Mouse (Mus musculus) limb, embryonic 15.5 days (tissue): ENCODE results near the gene Kcnk10. TPM values are rescaled to one million over a fixed set of nuclear protein-coding genes. Genes with fewer than 3 reads are reported as not detected.

ENCODE experiments used
- ATAC-seq: fragments of 200-750 bp; cut with Nextera tagmentation; 2 replicates; pipeline ENCODE4 v1.8.0; 2017; ENCODE audit warnings: low read depth, moderate TSS enrichment; ENCODE audit not compliant: insufficient number of reproducible peaks, low FRiP score, low TSS enrichment
- H3K27ac ChIP-seq: fragments of 300-500 bp; sonication (generic); 2 replicates; pipeline ENCODE4 v1.5.1; 2015; ENCODE audit warnings: moderate library complexity, mild to moderate bottlenecking, inconsistent platforms
- H3K27me3 ChIP-seq: fragments of 300-500 bp; sonication (generic); 2 replicates; pipeline ENCODE4 v1.6.1; 2015; ENCODE audit warnings: inconsistent platforms
- H3K36me3 ChIP-seq: fragments of 300-500 bp; sonication (generic); 2 replicates; pipeline ENCODE4 v1.6.1; 2015; ENCODE audit warnings: inconsistent platforms
- H3K4me1 ChIP-seq: fragments of 300-500 bp; sonication (generic); 2 replicates; pipeline ENCODE4 v1.6.1; 2015; ENCODE audit warnings: inconsistent platforms
- H3K4me2 ChIP-seq: fragments of 300-500 bp; sonication (generic); 2 replicates; pipeline ENCODE4 v1.6.1; 2015; ENCODE audit warnings: mild to moderate bottlenecking, inconsistent platforms
- H3K4me3 ChIP-seq: fragments of 300-500 bp; sonication (generic); 2 replicates; pipeline ENCODE4 v1.5.1; 2015; ENCODE audit warnings: mild to moderate bottlenecking, inconsistent platforms
- H3K9ac ChIP-seq: fragments of 300-500 bp; sonication (generic); 2 replicates; pipeline ENCODE4 v1.6.1; 2015; ENCODE audit warnings: inconsistent platforms
- H3K9me3 ChIP-seq: fragments of 300-500 bp; sonication (generic); 2 replicates; pipeline ENCODE4 v1.6.1; 2016; ENCODE audit warnings: inconsistent platforms
- WGBS: fragments of 180-500 bp; shearing (Covaris S2); methylation state at CpG from one replicate; pipeline ENCODE4 v1.1.7; 2015; 5-methylcytosine and 5-hydroxymethylcytosine counted together
- polyA plus RNA-seq: library from polyadenylated mRNA; unstranded; fragments of >200 nt; fragmentation: Nextera tagmentation; extraction: Ambion mirVana; gene quantifications from 2 replicates; pipeline ENCODE4 v1.2.1, GENCODE M21; 2015

Kcnk10 gene
- polyA plus RNA-seq, 1 experiment from 2014 or later, result 0.22 TPM

DNA sequence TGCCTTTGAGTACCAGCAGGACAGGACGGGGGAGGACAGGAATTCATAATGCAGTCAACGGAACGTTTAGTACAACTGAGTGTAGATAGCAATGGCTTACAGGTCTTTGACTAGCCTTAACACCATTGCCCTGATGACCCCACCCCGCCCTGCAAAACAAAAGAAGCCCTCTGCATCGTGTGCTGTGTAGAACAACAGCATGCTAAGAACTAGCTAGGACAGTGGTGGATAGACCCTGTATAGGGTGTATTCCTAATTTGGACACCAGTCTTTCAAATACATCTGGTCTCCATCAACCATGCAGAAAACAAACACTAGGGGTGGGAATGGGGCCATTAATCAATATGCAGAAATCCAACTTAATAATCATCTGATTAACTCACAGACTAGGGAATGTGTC is 147.4 kb downstream of the Kcnk10 start:
- WGBS, result 80% methylated on average over 5 of the region's 5 CpGs
- no peak overlapping the region for H3K4me2 ChIP-seq
- no peaks in the 10 kb centered on the region for H3K36me3 ChIP-seq
- no peak overlapping the region for H3K27ac ChIP-seq
- ATAC-seq, result no peak
- no peaks in the 10 kb centered on the region for H3K9me3 ChIP-seq
- no peak overlapping the region for H3K4me3 ChIP-seq
- no peaks in the 10 kb centered on the region for H3K27me3 ChIP-seq
- no peak overlapping the region for H3K9ac ChIP-seq
- H3K4me1 ChIP-seq, result no peaks in the 10 kb centered on the region

DNA sequence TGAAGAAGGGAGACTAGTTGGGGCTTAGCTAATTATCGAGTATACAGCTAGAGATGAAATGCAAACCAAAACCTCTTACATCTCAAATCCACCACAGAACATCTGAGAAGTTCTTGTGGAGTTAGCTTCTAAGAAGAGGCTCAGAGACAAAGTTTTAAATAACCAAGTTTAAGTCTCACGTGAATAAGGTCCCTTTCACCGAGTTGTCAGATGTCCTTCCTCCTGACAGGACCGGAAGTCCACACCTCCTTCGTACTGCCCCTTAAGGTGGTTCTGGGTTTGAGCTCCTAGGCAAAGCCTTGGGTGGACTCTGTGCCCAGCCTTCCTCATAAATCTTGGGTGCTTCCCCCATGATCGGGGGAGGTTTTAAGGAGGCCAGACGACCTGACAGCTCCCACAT is 156.8 kb downstream of the Kcnk10 start:
- Histone ChIP-seq H3K4me2 (no peak overlapping the region), H3K36me3 (no peaks in the 10 kb centered on the region), H3K9me3 (no peaks in the 10 kb centered on the region), H3K27me3 (no peaks in the 10 kb centered on the region), H3K4me3 (no peak overlapping the region), H3K27ac (no peak overlapping the region), H3K9ac (no peak overlapping the region), H3K4me1 (no peaks in the 10 kb centered on the region)
- ATAC-seq, result no peak
- WGBS, result 84% methylated on average over 7 of the region's 7 CpGs

DNA sequence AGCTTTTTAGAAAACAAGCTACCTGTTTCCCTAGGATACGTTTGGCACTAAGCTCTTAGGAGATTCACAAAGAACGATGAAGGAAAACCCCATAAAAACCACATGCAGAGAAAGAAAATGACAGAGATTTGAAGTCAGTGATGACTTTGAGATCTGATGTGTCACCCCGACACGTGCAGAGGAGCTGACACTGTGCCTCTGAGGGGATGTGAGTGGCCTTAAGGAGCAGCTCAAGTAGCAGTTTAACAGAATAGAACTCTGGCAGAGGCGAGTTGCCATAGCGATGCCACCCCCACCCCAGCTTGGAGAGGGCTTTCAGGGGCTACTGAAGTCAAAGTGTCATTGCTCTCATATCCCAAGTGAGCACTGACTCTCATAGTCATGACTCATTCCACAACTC is 158.3 kb downstream of the Kcnk10 start:
- H3K9me3 ChIP-seq, result no peaks in the 10 kb centered on the region
- H3K4me3 ChIP-seq, result no peak overlapping the region
- H3K9ac ChIP-seq, result no peak overlapping the region
- no peak overlapping the region for H3K4me2 ChIP-seq
- no peak for ATAC-seq
- no peak overlapping the region for H3K27ac ChIP-seq
- no peaks in the 10 kb centered on the region for H3K4me1 ChIP-seq
- H3K27me3 ChIP-seq, result no peaks in the 10 kb centered on the region
- WGBS, result 79% methylated on average over 6 of the region's 6 CpGs
- H3K36me3 ChIP-seq, result no peaks in the 10 kb centered on the region

DNA sequence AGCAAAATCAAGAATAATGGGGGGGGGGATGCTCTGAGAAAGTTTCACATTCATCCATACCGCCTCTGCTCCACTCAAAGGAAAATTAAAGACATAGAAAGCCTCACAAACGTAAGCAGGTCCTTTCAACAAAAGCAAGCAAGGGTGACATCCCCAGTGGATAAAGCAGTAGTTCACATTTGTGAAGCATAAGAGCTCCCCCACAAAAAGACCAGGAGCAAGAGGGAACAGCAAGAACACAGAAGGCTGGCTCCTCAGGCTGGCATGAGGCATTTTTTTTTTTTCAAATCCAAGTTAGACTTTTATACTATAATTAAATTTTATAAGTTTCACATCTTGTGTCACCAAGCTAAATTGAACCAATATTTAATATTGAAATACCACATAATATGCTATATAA is 168.5 kb downstream of the Kcnk10 start:
- H3K27ac ChIP-seq, result no peak overlapping the region
- no peak for ATAC-seq
- no peaks in the 10 kb centered on the region for H3K27me3 ChIP-seq
- H3K9me3 ChIP-seq, result no peaks in the 10 kb centered on the region
- H3K9ac ChIP-seq, result no peak overlapping the region
- no peaks in the 10 kb centered on the region for H3K36me3 ChIP-seq
- no peak overlapping the region for H3K4me3 ChIP-seq
- H3K4me1 ChIP-seq, result no peaks in the 10 kb centered on the region
- H3K4me2 ChIP-seq, result no peak overlapping the region
- WGBS, result 66% methylated on average over 2 of the region's 2 CpGs

DNA sequence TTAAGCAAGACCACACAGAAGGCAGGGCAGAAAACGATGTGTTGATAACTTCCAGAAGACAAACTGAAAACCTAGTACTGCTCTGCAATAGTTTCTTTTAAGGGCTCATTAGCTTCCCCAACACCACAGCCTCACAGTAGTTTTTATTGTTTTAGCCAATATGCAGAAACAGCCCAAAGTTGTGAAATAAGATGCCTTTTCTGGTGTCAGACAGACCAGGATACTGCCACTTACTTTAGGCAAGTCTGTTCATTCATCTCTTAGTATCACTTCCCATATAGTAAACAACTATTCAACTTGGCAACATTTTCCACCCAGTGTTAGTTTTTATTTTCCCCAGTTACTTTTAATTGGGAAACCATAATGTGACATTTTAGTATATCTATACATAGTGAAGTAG is 171.5 kb downstream of the Kcnk10 start:
- ATAC-seq, result no peak
- Histone ChIP-seq H3K4me2 (no peak overlapping the region), H3K9me3 (no peaks in the 10 kb centered on the region), H3K4me3 (no peak overlapping the region), H3K36me3 (no peaks in the 10 kb centered on the region), H3K9ac (no peak overlapping the region), H3K27me3 (no peaks in the 10 kb centered on the region), H3K4me1 (no peaks in the 10 kb centered on the region), H3K27ac (no peak overlapping the region)
- WGBS, result 18% methylated on average over 1 of the region's 1 CpGs

DNA sequence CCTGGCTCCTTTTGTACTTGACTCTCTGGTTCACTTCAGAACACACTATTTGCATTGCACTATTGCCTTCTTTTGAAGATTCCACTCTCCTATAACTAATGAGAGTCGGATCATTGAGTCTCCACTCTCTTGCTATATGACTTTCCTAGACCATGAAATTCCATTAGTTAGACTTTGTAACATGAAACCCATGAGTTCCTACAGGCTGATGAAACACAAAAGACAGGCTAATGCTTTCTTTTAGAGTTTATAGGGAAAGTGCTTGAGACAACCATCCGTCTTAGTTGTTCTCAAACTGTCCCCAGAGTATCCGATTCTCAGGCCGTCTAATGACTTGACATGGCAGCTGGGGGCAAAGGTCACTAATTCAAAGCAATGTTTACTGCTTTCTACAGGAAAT is 172.0 kb downstream of the Kcnk10 start:
- Histone ChIP-seq H3K4me3 (no peak overlapping the region), H3K4me2 (no peak overlapping the region), H3K36me3 (no peaks in the 10 kb centered on the region), H3K9me3 (no peaks in the 10 kb centered on the region), H3K27me3 (no peaks in the 10 kb centered on the region), H3K4me1 (no peaks in the 10 kb centered on the region), H3K27ac (no peak overlapping the region), H3K9ac (no peak overlapping the region)
- WGBS, result 18% methylated on average over 4 of the region's 4 CpGs
- ATAC-seq, result no peak

DNA sequence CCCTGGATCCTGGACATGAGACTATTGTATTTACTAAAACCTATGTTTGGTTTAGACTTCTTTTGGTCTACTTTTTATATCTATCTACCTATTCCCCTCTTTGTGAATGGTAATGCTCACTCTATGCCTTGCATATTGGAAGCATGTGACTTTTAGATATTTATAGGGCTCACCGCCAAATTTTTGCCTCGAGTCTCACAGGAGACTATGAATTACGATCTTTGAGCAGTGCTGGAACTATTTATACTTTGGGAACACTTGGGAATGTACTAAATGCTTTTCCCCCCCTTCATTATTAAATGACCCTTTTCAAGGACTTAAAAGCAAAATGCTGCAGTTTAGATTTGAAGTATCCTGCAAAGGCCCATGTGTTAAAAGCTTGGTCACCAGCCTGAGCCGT is 181.5 kb downstream of the Kcnk10 start:
- ATAC-seq, result no peak
- Histone ChIP-seq H3K27ac (no peak overlapping the region), H3K36me3 (no peaks in the 10 kb centered on the region), H3K9me3 (no peaks in the 10 kb centered on the region), H3K27me3 (no peaks in the 10 kb centered on the region), H3K4me1 (no peaks in the 10 kb centered on the region), H3K4me2 (no peak overlapping the region), H3K4me3 (no peak overlapping the region), H3K9ac (no peak overlapping the region)
- WGBS, result 17% methylated on average over 4 of the region's 4 CpGs

DNA sequence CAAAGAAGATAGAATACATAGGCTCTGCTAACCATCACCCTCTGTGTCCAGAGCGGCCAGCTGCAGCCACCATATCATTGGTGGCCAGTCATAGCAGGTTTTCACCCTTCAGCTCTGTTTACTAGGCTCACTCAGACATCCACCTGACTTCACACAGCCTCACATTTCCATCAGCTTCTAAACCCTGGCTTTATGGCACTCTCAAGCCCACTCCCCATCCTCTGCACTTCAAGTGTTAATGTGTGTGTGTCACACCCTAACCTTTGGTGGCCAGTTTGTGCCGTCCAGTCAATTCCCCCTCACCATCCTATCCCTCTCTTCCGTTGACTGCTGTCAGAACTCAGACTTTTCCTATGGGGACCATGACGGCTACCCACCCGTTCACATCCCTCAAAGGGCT is 184.0 kb downstream of the Kcnk10 start:
- Histone ChIP-seq H3K9me3 (no peaks in the 10 kb centered on the region), H3K9ac (no peak overlapping the region), H3K36me3 (no peaks in the 10 kb centered on the region), H3K27ac (no peak overlapping the region), H3K4me1 (no peaks in the 10 kb centered on the region), H3K4me3 (no peak overlapping the region), H3K4me2 (no peak overlapping the region), H3K27me3 (no peaks in the 10 kb centered on the region)
- ATAC-seq, result no peak
- 95% methylated on average over 5 of the region's 5 CpGs for WGBS

DNA sequence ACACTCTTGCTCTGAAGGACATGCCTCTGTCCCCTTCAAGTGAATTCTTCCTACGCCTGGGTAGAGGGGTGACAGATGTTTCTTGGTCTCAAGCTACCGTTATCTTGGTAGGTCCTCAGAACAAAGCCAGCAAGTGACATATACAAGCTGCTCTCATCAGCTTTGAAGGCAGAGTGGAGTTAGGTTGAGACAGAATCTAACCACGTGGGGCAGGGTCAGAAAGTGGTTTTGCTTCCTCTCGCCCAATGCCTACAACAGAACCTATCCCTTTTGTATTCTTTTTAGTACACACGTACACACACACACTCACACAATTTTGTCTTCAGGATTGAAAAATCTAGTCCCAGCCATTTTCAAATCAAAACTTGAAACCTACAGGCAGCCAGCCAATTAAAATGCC is 186.8 kb downstream of the Kcnk10 start:
- no peaks in the 10 kb centered on the region for H3K27me3 ChIP-seq
- H3K27ac ChIP-seq, result no peak overlapping the region

DNA sequence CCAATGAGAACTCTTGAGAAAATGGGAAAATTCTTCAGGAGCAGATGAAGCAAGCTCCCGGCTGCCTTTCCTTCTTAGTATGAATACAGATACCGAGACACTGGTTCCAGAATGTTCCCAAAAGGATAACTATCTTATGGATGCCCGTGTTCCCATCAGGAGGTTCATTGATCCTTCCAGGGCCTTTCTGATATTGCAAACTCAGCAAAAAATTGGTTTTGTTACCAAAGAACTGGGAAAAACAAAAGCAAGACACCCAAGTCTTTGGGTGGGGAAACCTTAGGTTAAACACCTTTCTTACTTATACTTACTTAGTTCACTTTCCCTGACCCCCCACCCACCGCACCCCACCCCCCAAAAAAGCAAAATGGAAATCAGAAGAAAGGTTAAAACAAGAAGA is 188.5 kb downstream of the Kcnk10 start:
- no peak for ATAC-seq
- Histone ChIP-seq H3K27me3 (no peaks in the 10 kb centered on the region), H3K4me2 (no peak overlapping the region), H3K9ac (no peak overlapping the region), H3K4me3 (no peak overlapping the region), H3K4me1 (no peaks in the 10 kb centered on the region), H3K36me3 (no peaks in the 10 kb centered on the region), H3K27ac (no peak overlapping the region), H3K9me3 (no peaks in the 10 kb centered on the region)
- 84% methylated on average over 4 of the region's 4 CpGs for WGBS

More for the DNA sequence above, 186.8 kb downstream of the Kcnk10 start:
- no peak for ATAC-seq
- H3K4me3 ChIP-seq, result no peak overlapping the region
- H3K4me2 ChIP-seq, result no peak overlapping the region
- H3K36me3 ChIP-seq, result no peaks in the 10 kb centered on the region
- H3K9ac ChIP-seq, result no peak overlapping the region
- no peaks in the 10 kb centered on the region for H3K4me1 ChIP-seq
- no peaks in the 10 kb centered on the region for H3K9me3 ChIP-seq
- WGBS, result 80% methylated on average over 5 of the region's 5 CpGs

Other genes with a start within 250 kb of the Kcnk10 start
- gene Spata7, start 49.8 kb upstream of the Kcnk10 start, polyA plus RNA-seq, result 11.6 and 11.8 TPM in 2 replicates
- gene Ptpn21, start 159.1 kb upstream of the Kcnk10 start, polyA plus RNA-seq, result 10.8 and 12.1 TPM in 2 replicates
- 103 and 109 TPM in 2 replicates for gene Zc3h14, start 168.7 kb upstream of the Kcnk10 start, polyA plus RNA-seq